Mouse (Mus musculus) erythroblast, embryonic 14.5 days (primary cell): ENCODE data around the gene Cd300e. TPM values are rescaled to one million over a fixed set of nuclear protein-coding genes. Genes with fewer than 3 reads are reported as not detected.

Source experiments
- H3K27me3 ChIP-seq: 2 replicates; pipeline ENCODE4 v1.6.1; 2012; ENCODE audit warnings: inconsistent platforms; ENCODE audit not compliant: control insufficient read depth
- H3K36me3 ChIP-seq: 2 replicates; pipeline ENCODE4 v1.6.1; 2012; ENCODE audit warnings: mild to moderate bottlenecking, inconsistent platforms; ENCODE audit not compliant: control insufficient read depth
- H3K4me1 ChIP-seq: 2 replicates; pipeline ENCODE4 v1.6.1; 2012; ENCODE audit warnings: inconsistent platforms; ENCODE audit not compliant: control insufficient read depth
- H3K4me3 ChIP-seq: replicated peaks from 2 replicates; pipeline ENCODE3; 2012; ENCODE audit warnings: moderate library complexity, mild to moderate bottlenecking, inconsistent platforms
- H3K9me3 ChIP-seq: 2 replicates; pipeline ENCODE4 v1.6.1; 2012; ENCODE audit warnings: low read length, inconsistent platforms, mixed read lengths; ENCODE audit not compliant: control insufficient read depth
- GATA1 ChIP-seq: IDR thresholded peaks from 2 replicates; pipeline ENCODE4 v1.6.1; 2012; ENCODE audit warnings: low read length, inconsistent platforms, mixed read lengths
- TAL1 ChIP-seq: IDR thresholded peaks from 3 replicates; pipeline ENCODE4 v1.6.1; 2012; ENCODE audit warnings: low read length, inconsistent platforms, mixed read lengths
- polyA plus RNA-seq: library from polyadenylated mRNA; stranded (reverse); fragments of >175 nt; gene quantifications from 2 replicates; pipeline ENCODE4 v1.2.3, GENCODE M21; 2012

Gene Cd300e
- polyA plus RNA-seq, 1 experiment, result not detected

DNA sequence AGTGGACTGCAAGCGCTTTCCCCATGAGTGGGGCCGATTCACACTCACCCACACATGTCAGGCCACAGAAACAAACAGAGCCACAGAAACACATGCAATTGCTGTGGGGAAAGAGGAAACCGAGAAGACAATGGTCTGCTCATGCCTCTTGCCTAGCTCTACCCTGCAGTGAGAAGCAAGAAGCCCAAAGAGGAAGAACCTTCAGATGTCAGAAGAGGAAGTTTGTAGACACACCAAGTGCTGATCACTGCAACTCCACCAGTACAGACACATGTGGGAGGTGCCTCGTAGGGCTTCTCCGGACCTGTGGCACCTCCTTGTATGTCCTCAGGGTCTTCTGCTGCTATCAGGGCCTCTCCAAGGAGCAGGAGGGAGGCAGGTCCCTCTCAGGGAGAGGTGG lies 57.9 kb downstream of the Cd300e start:
- Histone ChIP-seq H3K27me3 (no peaks in the 10 kb centered on the region), H3K9me3 (no peaks in the 10 kb centered on the region), H3K4me3 (no peak overlapping the region), H3K4me1 (no peaks in the 10 kb centered on the region), H3K36me3 (no peaks in the 10 kb centered on the region)
- no peak for TF ChIP-seq TAL1
- TF ChIP-seq GATA1, result no peak

Other genes starting within 250 kb of the Cd300e start
- gene Gprc5c, start 211.0 kb downstream of the Cd300e start, polyA plus RNA-seq, result 0.02 and 0.06 TPM in 2 replicates
- not detected in 2 replicates for gene Cd300a, start 172.1 kb downstream of the Cd300e start, polyA plus RNA-seq
- gene Cd300lb, start 127.8 kb downstream of the Cd300e start, polyA plus RNA-seq, result not detected in 2 replicates
- gene Cd300c, start 93.0 kb downstream of the Cd300e start, polyA plus RNA-seq, result not detected in 2 replicates
- not detected in 2 replicates for gene Cd300ld, start 72.3 kb downstream of the Cd300e start, polyA plus RNA-seq
- gene Cd300c2, start 60.3 kb downstream of the Cd300e start, polyA plus RNA-seq, result not detected in 2 replicates
- gene Cd300ld2, start 46.0 kb downstream of the Cd300e start, polyA plus RNA-seq, result not detected in 2 replicates
- gene Cd300ld4, start 35.2 kb downstream of the Cd300e start, polyA plus RNA-seq, result not detected in 2 replicates
- gene Cd300ld5, start 24.4 kb downstream of the Cd300e start, polyA plus RNA-seq, result not detected in 2 replicates
- gene Cd300ld3, start 13.8 kb downstream of the Cd300e start, polyA plus RNA-seq, result not detected in 2 replicates
- gene Rab37, start 29.3 kb upstream of the Cd300e start, polyA plus RNA-seq, result 0.01 TPM in 1 of 2 replicates, not detected in the other
- gene Cd300lf, start 71.8 kb upstream of the Cd300e start, polyA plus RNA-seq, result not detected in 2 replicates
- 1.8 and 2.1 TPM in 2 replicates for gene Slc9a3r1, start 101.2 kb upstream of the Cd300e start, polyA plus RNA-seq
- gene Tmem104, start 125.3 kb upstream of the Cd300e start, polyA plus RNA-seq, result 0.21 and 0.29 TPM in 2 replicates
- gene Nat9, start 125.7 kb upstream of the Cd300e start, polyA plus RNA-seq, result 0.99 and 1.5 TPM in 2 replicates
- gene Grin2c, start 205.1 kb upstream of the Cd300e start, polyA plus RNA-seq, result 0.01 TPM in 2 replicates
- gene Fdxr, start 214.9 kb upstream of the Cd300e start, polyA plus RNA-seq, result 1.3 and 1.5 TPM in 2 replicates
- 0.01 TPM in 1 of 2 replicates, not detected in the other for gene Fads6, start 235.5 kb upstream of the Cd300e start, polyA plus RNA-seq
- not detected in 2 replicates for gene Otop2, start 245.0 kb upstream of the Cd300e start, polyA plus RNA-seq